Mouse (Mus musculus) MEL (cell line): ENCODE data around the gene Gls2.

ENCODE experiments used
- BHLHE40 ChIP-seq: IDR thresholded peaks from 2 replicates; pipeline ENCODE4 v1.6.1; 2012; ENCODE audit warnings: low read depth, mild to moderate bottlenecking, inconsistent platforms, low read length, improper control_type of control experiment, borderline replicate concordance
- CTCF ChIP-seq, 3 experiments: IDR thresholded peaks in 2 of 3; conservative IDR thresholded peaks in 1 of 3; 2 replicates each; pipeline ENCODE4 v1.5.1; 2011 to 2012; ENCODE audit warnings: low read length in 3 of 3, low read depth in 2 of 3, mild to moderate bottlenecking in 2 of 3, improper control_type of control experiment in 1 of 3, inconsistent platforms in 1 of 3, mixed read lengths in 1 of 3, moderate library complexity in 1 of 3; ENCODE audit not compliant: control insufficient read depth in 1 of 3, insufficient read depth in 1 of 3, poor library complexity in 1 of 3, severe bottlenecking in 1 of 3
- E2F4 ChIP-seq: IDR thresholded peaks from 2 replicates; pipeline ENCODE4 v1.6.1; 2011; ENCODE audit warnings: low read depth, low read length, improper control_type of control experiment, borderline replicate concordance
- EP300 ChIP-seq, 2 experiments: IDR thresholded peaks; 2 replicates each; pipeline ENCODE4 v1.6.1; 2011; ENCODE audit warnings: improper control_type of control experiment in 2 of 2, low read length in 2 of 2, low read depth in 1 of 2, mild to moderate bottlenecking in 1 of 2
- MXI1 ChIP-seq: IDR thresholded peaks from 2 replicates; pipeline ENCODE4 v1.6.1; 2011; ENCODE audit warnings: mild to moderate bottlenecking, low read depth, low read length, improper control_type of control experiment
- NRF1 ChIP-seq: IDR thresholded peaks from 2 replicates; pipeline ENCODE4 v1.6.1; 2014; ENCODE audit warnings: low read depth, mild to moderate bottlenecking, inconsistent platforms, low read length, improper control_type of control experiment, moderate library complexity; ENCODE audit not compliant: poor library complexity, insufficient read depth, severe bottlenecking
- POLR2A ChIP-seq, 2 experiments: IDR thresholded peaks; 2 replicates each; pipeline ENCODE4 v1.6.1; 2011 to 2012; ENCODE audit warnings: low read length in 2 of 2, mild to moderate bottlenecking in 2 of 2, control low read depth in 1 of 2, improper control_type of control experiment in 1 of 2, low read depth in 1 of 2, moderate library complexity in 1 of 2; ENCODE audit not compliant: control insufficient read depth in 1 of 2, insufficient read depth in 1 of 2, poor library complexity in 1 of 2
- TCF12 ChIP-seq: IDR thresholded peaks from 2 replicates; pipeline ENCODE4 v1.6.1; 2014; ENCODE audit warnings: low read depth, mild to moderate bottlenecking, inconsistent platforms, low read length, improper control_type of control experiment, moderate library complexity
- USF1 ChIP-seq: IDR thresholded peaks from 2 replicates; pipeline ENCODE4 v1.6.1; 2014; ENCODE audit warnings: low read depth, mild to moderate bottlenecking, inconsistent platforms, low read length, improper control_type of control experiment, moderate library complexity
- USF2 ChIP-seq, 2 experiments: IDR thresholded peaks; 2 replicates each; pipeline ENCODE4 v1.6.1; 2011 to 2012; ENCODE audit warnings: improper control_type of control experiment in 2 of 2, low read length in 2 of 2, borderline replicate concordance in 1 of 2, inconsistent platforms in 1 of 2, low read depth in 1 of 2, mild to moderate bottlenecking in 1 of 2; ENCODE audit not compliant: insufficient read depth in 1 of 2
- ZKSCAN1 ChIP-seq: IDR thresholded peaks from 2 replicates; pipeline ENCODE4 v1.6.1; 2012; ENCODE audit warnings: low read depth, mild to moderate bottlenecking, inconsistent platforms, low read length, improper control_type of control experiment, moderate library complexity
- ZNF384 ChIP-seq: IDR thresholded peaks from 2 replicates; pipeline ENCODE4 v1.6.1; 2012; ENCODE audit warnings: low read depth, mild to moderate bottlenecking, inconsistent platforms, low read length, improper control_type of control experiment

- no peak for TF ChIP-seq EP300 (IDR thresholded peaks at IDR 0.05; ENCODE audit: low read depth in 1 of 2, low read length in 2 of 2)
- TF ChIP-seq CTCF (IDR thresholded peaks at IDR 0.05 in 2 of 3, conservative IDR thresholded peaks at IDR 0.05 in 1 of 3; ENCODE audit: control insufficient read depth in 1 of 3, insufficient read depth in 1 of 3, low read depth in 2 of 3, low read length in 3 of 3, poor library complexity in 1 of 3, severe bottlenecking in 1 of 3) = no peak
- no peak for TF ChIP-seq POLR2A (IDR thresholded peaks at IDR 0.05; ENCODE audit: control insufficient read depth in 1 of 2, insufficient read depth in 1 of 2, low read depth in 1 of 2, low read length in 2 of 2, poor library complexity in 1 of 2)
- no peak for TF ChIP-seq NRF1
- TF ChIP-seq E2F4 = no peak
- TF ChIP-seq TCF12 = no peak
- TF ChIP-seq BHLHE40 = no peak
- TF ChIP-seq ZKSCAN1 = no peak
- TF ChIP-seq ZNF384 = no peak; the same call in 1 of the 2 replicates
- TF ChIP-seq MXI1 = no peak
- TF ChIP-seq USF2 (IDR thresholded peaks at IDR 0.05; ENCODE audit: borderline replicate concordance in 1 of 2, insufficient read depth in 1 of 2, low read depth in 1 of 2, low read length in 2 of 2) = no peak
- no peak for TF ChIP-seq USF1
Measured at GRCm38 (mm10) chr10:128231146-128231545, 36.9 kb downstream of the Gls2 start.
